Mouse (Mus musculus) heart, postnatal 0 days (tissue): ENCODE measurements around the gene Brap.

Experiments used
- CTCF ChIP-seq: IDR thresholded peaks from 2 replicates; pipeline ENCODE4 v1.5.1; 2016; ENCODE audit warnings: antibody characterized with exemption, control low read depth, low read depth
- EP300 ChIP-seq: IDR thresholded peaks from 2 replicates; pipeline ENCODE4 v1.6.1; 2016; ENCODE audit warnings: antibody characterized with exemption, low read depth

DNA sequence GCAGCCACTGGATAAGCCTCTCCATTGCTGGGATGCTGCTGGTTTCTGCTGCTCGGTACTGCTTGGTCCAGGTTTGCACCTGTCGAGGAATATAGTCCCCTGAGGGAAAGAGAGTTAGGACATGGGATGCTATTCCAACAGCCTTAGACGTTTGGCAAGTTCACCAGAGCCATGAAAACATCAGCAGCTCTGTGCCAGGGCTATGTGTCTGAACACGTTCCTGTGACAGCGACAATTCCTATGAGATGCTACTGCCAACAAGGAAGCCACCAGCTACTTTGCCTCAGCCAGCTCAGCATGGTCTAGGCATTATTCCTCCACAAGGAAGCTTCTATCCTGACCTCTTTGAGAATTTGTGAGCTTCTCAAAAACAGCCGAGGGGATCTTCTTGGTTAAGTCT is 23.1 kb upstream of the Brap start:
- TF ChIP-seq CTCF, result no peak
- no peak for TF ChIP-seq EP300
